Mouse (Mus musculus) small intestine, adult 2 months (tissue): ENCODE measurements around the gene Plaur.

Source experiments
- CTCF ChIP-seq: fragments of 200-500 bp; IDR thresholded peaks from 2 replicates; pipeline ENCODE4 v1.5.1; 2012; ENCODE audit warnings: low read depth, mild to moderate bottlenecking, control low read depth, inconsistent platforms, low read length, moderate library complexity, mixed read lengths; ENCODE audit not compliant: insufficient replicate concordance, insufficient read length; ENCODE audit errors: extremely low read depth
- POLR2A ChIP-seq: fragments of 200-500 bp; IDR thresholded peaks from 2 replicates; pipeline ENCODE4 v1.6.1; 2012; ENCODE audit warnings: low read depth, mild to moderate bottlenecking, control low read depth, inconsistent platforms, low read length, moderate library complexity

GRCm38 (mm10) chr7:24430551-24431345, 31.5 kb upstream of the Plaur start:
- TF ChIP-seq CTCF (no peak), POLR2A (no peak)
